Mouse (Mus musculus) forebrain, embryonic 15.5 days (tissue): ENCODE measurements around the gene Adamts15. TPM values are rescaled to one million over a fixed set of nuclear protein-coding genes. Genes with fewer than 3 reads are reported as not detected.

Experiments used
- ATAC-seq: fragments of 200-750 bp; cut with Nextera tagmentation; replicated peaks from 2 replicates; pipeline ENCODE4 v1.8.0; 2017; ENCODE audit warnings: mild to moderate bottlenecking, moderate TSS enrichment, moderate library complexity
- H3K27ac ChIP-seq: fragments of 300-500 bp; sonication (generic); replicated peaks from 2 replicates; pipeline ENCODE4 v1.5.1; 2015; ENCODE audit warnings: mild to moderate bottlenecking, inconsistent platforms
- H3K27me3 ChIP-seq: fragments of 300-500 bp; sonication (generic); 2 replicates; pipeline ENCODE4 v1.6.1; 2015; ENCODE audit warnings: inconsistent platforms
- H3K36me3 ChIP-seq: fragments of 300-500 bp; sonication (generic); 2 replicates; pipeline ENCODE4 v1.6.1; 2015; ENCODE audit warnings: mild to moderate bottlenecking, inconsistent platforms
- H3K4me1 ChIP-seq: fragments of 300-500 bp; sonication (generic); 2 replicates; pipeline ENCODE4 v1.6.1; 2015; ENCODE audit warnings: inconsistent platforms
- H3K4me2 ChIP-seq: fragments of 300-500 bp; sonication (generic); replicated peaks from 2 replicates; pipeline ENCODE4 v1.6.1; 2015; ENCODE audit warnings: mild to moderate bottlenecking, inconsistent platforms
- H3K4me3 ChIP-seq: fragments of 300-500 bp; sonication (generic); 2 replicates; pipeline ENCODE4 v1.5.1; 2015; ENCODE audit warnings: mild to moderate bottlenecking, inconsistent platforms
- H3K9ac ChIP-seq: fragments of 300-500 bp; sonication (generic); replicated peaks from 2 replicates; pipeline ENCODE4 v1.6.1; 2015; ENCODE audit warnings: mild to moderate bottlenecking, inconsistent platforms
- H3K9me3 ChIP-seq: fragments of 300-500 bp; sonication (generic); 2 replicates; pipeline ENCODE4 v1.6.1; 2016; ENCODE audit warnings: inconsistent platforms
- WGBS: fragments of 180-500 bp; shearing (Covaris S2); methylation state at CpG from one replicate; pipeline ENCODE4 v1.1.7; 2015; ENCODE audit warnings: mixed read lengths; 5-methylcytosine and 5-hydroxymethylcytosine counted together
- polyA plus RNA-seq: library from polyadenylated mRNA; unstranded; fragments of >200 nt; fragmentation: Nextera tagmentation; extraction: Ambion mirVana; gene quantifications from 2 replicates; pipeline ENCODE4 v1.2.1, GENCODE M21; 2015

Gene Adamts15
- polyA plus RNA-seq, 1 experiment from 2014 or later, result 3.5 TPM

- Histone ChIP-seq H3K4me2 (no peak overlapping the region), H3K4me3 (no peak overlapping the region), H3K9me3 (no peaks in the 10 kb centered on the region), H3K9ac (no peak overlapping the region), H3K36me3 (no peaks in the 10 kb centered on the region), H3K27me3 (no peaks in the 10 kb centered on the region), H3K4me1 (peaks cover 5% of the 10 kb centered on the region; the same call in 1 of the 2 replicates), H3K27ac (no peak overlapping the region)
- WGBS, result 90% methylated on average over 4 of the region's 4 CpGs
- no peak for ATAC-seq
Observed at GRCm38 (mm10) chr9:30849951-30850350, 72.3 kb downstream of the Adamts15 start.

DNA sequence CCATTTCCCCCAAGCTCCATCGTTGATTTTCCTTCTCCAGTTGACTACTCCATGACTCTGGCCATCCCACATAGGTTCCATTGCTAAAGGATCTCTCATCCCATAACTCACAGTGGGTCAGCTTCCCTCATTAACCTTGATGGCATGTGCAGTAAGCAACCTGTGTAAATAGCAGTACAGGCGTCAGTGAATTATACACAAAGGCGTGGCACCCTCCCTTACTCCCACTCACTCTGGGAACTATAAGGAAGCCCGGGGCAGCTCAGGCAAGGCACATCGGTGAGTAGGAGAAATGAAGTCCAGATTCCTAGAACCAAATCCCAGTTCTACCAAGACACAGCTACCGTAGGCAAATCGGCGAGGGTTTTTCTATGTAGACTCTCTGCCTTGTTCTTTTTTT, 72.8 kb downstream of the Adamts15 start:
- no peak overlapping the region for H3K27ac ChIP-seq

More for the DNA sequence above, 72.8 kb downstream of the Adamts15 start:
- 90% methylated on average over 8 of the region's 8 CpGs for WGBS
- Histone ChIP-seq H3K36me3 (no peaks in the 10 kb centered on the region), H3K4me2 (no peak overlapping the region), H3K9me3 (no peaks in the 10 kb centered on the region), H3K4me3 (no peak overlapping the region), H3K27me3 (no peaks in the 10 kb centered on the region), H3K9ac (no peak overlapping the region), H3K4me1 (peaks cover 5% of the 10 kb centered on the region; the same call in 1 of the 2 replicates)
- no peak for ATAC-seq

Other genes with a start within 250 kb of the Adamts15 start
- 1.5 and 1.6 TPM in 2 replicates for gene Adamts8, start 20.1 kb upstream of the Adamts15 start, polyA plus RNA-seq
- gene Zbtb44, start 108.2 kb upstream of the Adamts15 start, polyA plus RNA-seq, result 5.0 and 5.6 TPM in 2 replicates
- 0.27 and 0.36 TPM in 2 replicates for gene St14, start 209.4 kb upstream of the Adamts15 start, polyA plus RNA-seq